Mouse (Mus musculus) CD4-positive, CD25-positive, alpha-beta regulatory T cell (primary cell): ENCODE measurements around the gene Pip5k1a. TPM values are rescaled to one million over a fixed set of nuclear protein-coding genes. Genes with fewer than 3 reads are reported as not detected.

Source experiments
- polyA plus RNA-seq: library from polyadenylated mRNA; unstranded; fragments of 100-300 nt; shearing (Covaris generic); gene quantifications from one replicate; pipeline ENCODE4 v1.2.1, GENCODE M21; 2017

Gene Pip5k1a
- polyA plus RNA-seq: 26.5 TPM

GRCm38 (mm10) chr3:95106338-95107117, at the start of gene Pip5k1a:
Gene Pip5k1a (minus strand): TSS chr3:95106930.

GRCm38 (mm10) chr3:95141952-95142616, 35.4 kb upstream of the Pip5k1a start, which contains the start of gene Tnfaip8l2:
Gene Tnfaip8l2 (minus strand): TSS chr3:95142360.

GRCm38 (mm10) chr3:95133680-95134101, 27.0 kb upstream of the Pip5k1a start, which contains the start of the genes Scnm1 and Lysmd1:
Gene Scnm1 (minus strand): TSS chr3:95134011.
Gene Lysmd1 (plus strand): TSS chr3:95134088.

GRCm38 (mm10) chr3:95124246-95124645, 17.5 kb upstream of the Pip5k1a start, which contains the start of gene Tmod4:
Gene Tmod4 (plus strand): TSS chr3:95124476.

GRCm38 (mm10) chr3:95110911-95111726, 4.4 kb upstream of the Pip5k1a start, which contains the start of gene Vps72:
Gene Vps72 (plus strand): TSS chr3:95111022.

GRCm38 (mm10) chr3:95042166-95042837, 64.4 kb downstream of the Pip5k1a start, which contains the start of gene Psmd4:
Gene Psmd4 (minus strand): TSS chr3:95042614.

GRCm38 (mm10) chr3:95015337-95015872, 91.3 kb downstream of the Pip5k1a start, which contains the start of gene Zfp687:
Gene Zfp687 (minus strand): TSS chr3:95015448.

Other genes starting within 250 kb of the Pip5k1a start
- gene Psmb4, start 220.0 kb downstream of the Pip5k1a start, polyA plus RNA-seq: 324 TPM
- gene Selenbp1, start 173.9 kb downstream of the Pip5k1a start, polyA plus RNA-seq: 3.7 TPM
- gene Rfx5, start 152.9 kb downstream of the Pip5k1a start, polyA plus RNA-seq: 29.2 TPM
- gene Pi4kb, start 132.2 kb downstream of the Pip5k1a start, polyA plus RNA-seq: 22.1 TPM
- 62.6 TPM for gene Zfp687, start 91.5 kb downstream of the Pip5k1a start, polyA plus RNA-seq
- 295 TPM for gene Psmd4, start 64.3 kb downstream of the Pip5k1a start, polyA plus RNA-seq
- gene Vps72, start 4.1 kb upstream of the Pip5k1a start, polyA plus RNA-seq: 112 TPM
- gene Tmod4, start 17.5 kb upstream of the Pip5k1a start, polyA plus RNA-seq: 1.5 TPM
- gene Scnm1, start 27.1 kb upstream of the Pip5k1a start, polyA plus RNA-seq: 106 TPM
- 31.8 TPM for gene Lysmd1, start 27.2 kb upstream of the Pip5k1a start, polyA plus RNA-seq
- 230 TPM for gene Tnfaip8l2, start 35.4 kb upstream of the Pip5k1a start, polyA plus RNA-seq
- 2.2 TPM for gene Sema6c, start 53.5 kb upstream of the Pip5k1a start, polyA plus RNA-seq
- gene Gabpb2, start 111.0 kb upstream of the Pip5k1a start, polyA plus RNA-seq: 29.6 TPM
- gene Cdc42se1, start 121.8 kb upstream of the Pip5k1a start, polyA plus RNA-seq: 405 TPM
- 7.6 TPM for gene Mllt11, start 125.2 kb upstream of the Pip5k1a start, polyA plus RNA-seq
- 1.3 TPM for gene Gm128, start 134.7 kb upstream of the Pip5k1a start, polyA plus RNA-seq
- 0.19 TPM for gene Bnipl, start 144.3 kb upstream of the Pip5k1a start, polyA plus RNA-seq
- gene Mindy1, start 174.4 kb upstream of the Pip5k1a start, polyA plus RNA-seq: 29.0 TPM
- 7.9 TPM for gene Prune1, start 175.1 kb upstream of the Pip5k1a start, polyA plus RNA-seq
- gene Anxa9, start 200.2 kb upstream of the Pip5k1a start, polyA plus RNA-seq: 0.41 TPM
- 228 TPM for gene Cers2, start 207.9 kb upstream of the Pip5k1a start, polyA plus RNA-seq